Mouse (Mus musculus): ENCODE data around the gene 9930021J03Rik. TPM values are rescaled to one million over a fixed set of nuclear protein-coding genes. Genes with fewer than 3 reads are reported as not detected.

9930021J03Rik gene
- polyA plus RNA-seq, 1 experiment, result not detected

- 50% methylated on average over 5 of the region's 5 CpGs for WGBS
- no peak overlapping the region for H3K27ac ChIP-seq (ENCODE audit: insufficient read depth, low read depth, low read length)
- TF ChIP-seq POLR2A (IDR thresholded peaks at IDR 0.05; ENCODE audit: insufficient read depth, low read depth, low read length), result no peak
- no peak for TF ChIP-seq CTCF (IDR thresholded peaks at IDR 0.05; ENCODE audit: insufficient read depth, low read depth, low read length)
- no peak overlapping the region for H3K4me3 ChIP-seq (ENCODE audit: insufficient read depth, low read depth, low read length)
- H3K4me1 ChIP-seq (ENCODE audit: control insufficient read depth, insufficient read depth, low read length), result no peaks in the 10 kb centered on the region
Observed at GRCm38 (mm10) chr19:29708461-29708860, 97.3 kb downstream of the 9930021J03Rik start.

GRCm38 (mm10) chr19:29708003-29708402 lies 97.8 kb downstream of the 9930021J03Rik start:
- H3K4me3 ChIP-seq (ENCODE audit: insufficient read depth, low read depth, low read length), result peak overlapping the region; percentile 28

DNA sequence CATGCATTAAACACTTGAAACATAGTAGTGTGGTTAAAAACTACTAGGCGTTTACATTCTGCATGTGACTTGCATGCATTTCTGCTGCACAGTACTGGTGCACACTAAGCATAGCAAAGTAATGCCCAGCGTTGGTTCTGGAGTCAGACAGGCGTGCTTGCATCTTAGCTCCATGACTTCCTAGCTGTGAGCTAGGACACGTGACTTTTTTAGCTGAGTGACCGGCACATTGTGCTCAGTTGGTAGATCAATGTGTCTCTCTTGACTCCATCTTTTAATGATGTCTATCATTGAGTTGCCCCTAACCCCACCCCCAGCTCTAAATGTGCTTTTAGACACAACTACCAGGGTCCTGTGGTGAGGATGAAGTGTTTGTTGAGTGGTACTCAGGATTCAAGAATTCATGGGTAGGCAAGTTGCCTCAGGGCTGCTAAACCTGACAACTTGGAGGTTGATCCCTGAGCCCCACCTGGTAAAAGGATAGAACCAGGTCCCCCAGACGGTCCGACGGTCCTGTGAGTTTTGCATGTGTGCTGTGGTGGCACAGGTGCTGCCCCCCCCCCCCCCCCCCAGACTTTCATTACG lies 98.4 kb downstream of the 9930021J03Rik start:
- no peak for TF ChIP-seq CTCF (IDR thresholded peaks at IDR 0.05; ENCODE audit: insufficient read depth, low read depth, low read length)
- no peak overlapping the region for H3K27ac ChIP-seq (ENCODE audit: insufficient read depth, low read depth, low read length)
- WGBS, result 91% methylated on average over 9 of the region's 9 CpGs
- H3K4me1 ChIP-seq (ENCODE audit: control insufficient read depth, insufficient read depth, low read length), result no peaks in the 10 kb centered on the region
- no peak overlapping the region for H3K4me3 ChIP-seq (ENCODE audit: insufficient read depth, low read depth, low read length)

More at GRCm38 (mm10) chr19:29708003-29708402, 97.8 kb downstream of the 9930021J03Rik start:
- WGBS, result 60% methylated on average over 14 of the region's 14 CpGs
- H3K27ac ChIP-seq (ENCODE audit: insufficient read depth, low read depth, low read length), result no peak overlapping the region
- TF ChIP-seq CTCF (IDR thresholded peaks at IDR 0.05; ENCODE audit: insufficient read depth, low read depth, low read length) (no peak), POLR2A (IDR thresholded peaks at IDR 0.05; ENCODE audit: insufficient read depth, low read depth, low read length) (no peak)
- no peaks in the 10 kb centered on the region for H3K4me1 ChIP-seq (ENCODE audit: control insufficient read depth, insufficient read depth, low read length)

DNA sequence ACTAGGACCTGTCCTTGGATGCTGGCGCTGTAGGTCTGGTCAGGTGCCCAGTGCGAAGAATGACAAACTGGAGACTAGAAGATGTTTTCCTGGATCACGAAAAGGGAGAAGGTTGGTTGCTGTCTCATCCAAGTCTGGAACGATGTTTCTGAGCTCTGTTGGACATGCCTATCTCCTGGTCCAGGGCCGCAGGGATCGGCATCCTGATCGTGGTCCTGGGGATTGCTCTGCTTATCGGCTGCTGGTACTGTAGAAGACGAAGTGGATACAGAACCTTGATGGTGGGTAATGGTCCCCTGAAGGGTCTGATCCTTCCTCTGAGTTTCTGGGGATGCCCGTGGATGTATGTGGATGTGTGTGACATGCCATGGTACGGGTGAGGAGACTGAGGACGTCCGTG lies 101.4 kb downstream of the 9930021J03Rik start:
- WGBS, result 96% methylated on average over 13 of the region's 13 CpGs
- no peaks in the 10 kb centered on the region for H3K4me1 ChIP-seq (ENCODE audit: control insufficient read depth, insufficient read depth, low read length)
- no peak overlapping the region for H3K27ac ChIP-seq (ENCODE audit: insufficient read depth, low read depth, low read length)
- TF ChIP-seq CTCF (IDR thresholded peaks at IDR 0.05; ENCODE audit: insufficient read depth, low read depth, low read length) (no peak), POLR2A (IDR thresholded peaks at IDR 0.05; ENCODE audit: insufficient read depth, low read depth, low read length) (no peak)
- no peak overlapping the region for H3K4me3 ChIP-seq (ENCODE audit: insufficient read depth, low read depth, low read length)

- no peak for TF ChIP-seq POLR2A (IDR thresholded peaks at IDR 0.05; ENCODE audit: insufficient read depth, low read depth, low read length)
- no peak for TF ChIP-seq CTCF (IDR thresholded peaks at IDR 0.05; ENCODE audit: insufficient read depth, low read depth, low read length)
- 64% methylated on average over 4 of the region's 4 CpGs for WGBS
- H3K27ac ChIP-seq (ENCODE audit: insufficient read depth, low read depth, low read length), result no peak overlapping the region
- no peaks in the 10 kb centered on the region for H3K4me1 ChIP-seq (ENCODE audit: control insufficient read depth, insufficient read depth, low read length)
- H3K4me3 ChIP-seq (ENCODE audit: insufficient read depth, low read depth, low read length), result no peak overlapping the region
Observed at GRCm38 (mm10) chr19:29701707-29702106, 104.1 kb downstream of the 9930021J03Rik start.

GRCm38 (mm10) chr19:29697245-29697874 lies 108.4 kb downstream of the 9930021J03Rik start, which contains the start of gene Mlana:
TSS of gene Mlana (plus strand) at chr19:29697824.
- TF ChIP-seq CTCF (IDR thresholded peaks at IDR 0.05; ENCODE audit: insufficient read depth, low read depth, low read length), result no peak
- no peak for TF ChIP-seq POLR2A (IDR thresholded peaks at IDR 0.05; ENCODE audit: insufficient read depth, low read depth, low read length)
- Histone ChIP-seq H3K4me3 (ENCODE audit: insufficient read depth, low read depth, low read length) (no peak within 1 kb of the TSS), H3K4me1 (ENCODE audit: control insufficient read depth, insufficient read depth, low read length) (no peaks in the 10 kb centered on the region), H3K27ac (ENCODE audit: insufficient read depth, low read depth, low read length) (no peak within 1 kb of the TSS)
- 43% methylated on average over 3 of the region's 3 CpGs for WGBS

DNA sequence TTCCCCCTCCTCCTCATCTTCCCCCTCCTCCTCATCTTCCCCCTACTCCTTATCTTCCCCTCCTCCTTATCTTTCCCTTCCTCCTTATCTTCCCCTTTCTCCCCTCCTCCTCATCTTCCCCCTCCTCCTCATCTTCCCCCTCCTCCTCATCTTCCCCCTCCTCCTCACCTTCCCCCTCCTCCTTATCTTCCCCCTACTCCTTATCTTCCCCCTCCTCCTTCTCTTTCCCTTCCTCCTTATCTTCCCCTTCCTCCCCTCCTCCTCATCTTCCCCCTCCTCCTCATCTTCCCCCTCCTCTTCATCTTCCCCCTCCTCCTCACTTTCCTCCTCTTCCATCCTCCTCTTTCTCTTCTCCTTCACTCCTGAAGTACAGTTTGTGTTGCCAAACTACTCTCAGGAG lies 108.9 kb downstream of the 9930021J03Rik start:
- TF ChIP-seq CTCF (IDR thresholded peaks at IDR 0.05; ENCODE audit: insufficient read depth, low read depth, low read length) (no peak), POLR2A (IDR thresholded peaks at IDR 0.05; ENCODE audit: insufficient read depth, low read depth, low read length) (no peak)
- H3K4me3 ChIP-seq (ENCODE audit: insufficient read depth, low read depth, low read length), result no peak overlapping the region
- no peak overlapping the region for H3K27ac ChIP-seq (ENCODE audit: insufficient read depth, low read depth, low read length)
- no peaks in the 10 kb centered on the region for H3K4me1 ChIP-seq (ENCODE audit: control insufficient read depth, insufficient read depth, low read length)

DNA sequence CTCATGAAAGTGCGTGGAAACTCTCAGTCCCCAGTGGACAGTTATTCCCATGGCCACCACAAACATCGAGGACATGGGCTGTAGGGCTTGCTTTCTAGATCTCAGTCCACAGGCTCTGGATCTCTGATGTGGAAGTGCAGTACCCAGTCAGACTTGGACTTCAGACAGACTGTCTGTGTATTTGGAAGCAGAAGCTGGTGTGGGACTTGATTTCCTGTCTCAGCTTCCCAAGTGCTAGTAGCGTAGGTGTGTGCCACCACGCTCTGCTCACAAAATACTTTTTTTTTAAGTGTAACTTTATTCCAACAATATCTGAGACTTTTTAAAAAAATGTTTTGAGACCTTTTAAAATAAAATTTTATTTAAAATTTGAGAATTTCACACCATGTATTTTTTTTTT lies 109.5 kb downstream of the 9930021J03Rik start:
- TF ChIP-seq CTCF (IDR thresholded peaks at IDR 0.05; ENCODE audit: insufficient read depth, low read depth, low read length) (no peak), POLR2A (IDR thresholded peaks at IDR 0.05; ENCODE audit: insufficient read depth, low read depth, low read length) (no peak)
- WGBS, result 94% methylated on average over 4 of the region's 4 CpGs
- Histone ChIP-seq H3K4me3 (ENCODE audit: insufficient read depth, low read depth, low read length) (no peak overlapping the region), H3K27ac (ENCODE audit: insufficient read depth, low read depth, low read length) (no peak overlapping the region), H3K4me1 (ENCODE audit: control insufficient read depth, insufficient read depth, low read length) (no peaks in the 10 kb centered on the region)

GRCm38 (mm10) chr19:29695071-29695470 lies 110.7 kb downstream of the 9930021J03Rik start:
- no peak overlapping the region for H3K4me3 ChIP-seq (ENCODE audit: insufficient read depth, low read depth, low read length)
- H3K4me1 ChIP-seq (ENCODE audit: control insufficient read depth, insufficient read depth, low read length), result no peaks in the 10 kb centered on the region
- WGBS, result 88% methylated on average over 10 of the region's 10 CpGs
- H3K27ac ChIP-seq (ENCODE audit: insufficient read depth, low read depth, low read length), result no peak overlapping the region
- no peak for TF ChIP-seq POLR2A (IDR thresholded peaks at IDR 0.05; ENCODE audit: insufficient read depth, low read depth, low read length)
- TF ChIP-seq CTCF (IDR thresholded peaks at IDR 0.05; ENCODE audit: insufficient read depth, low read depth, low read length), result no peak

Data from olfactory bulb, adult 2 months (tissue).